Mouse (Mus musculus): ENCODE measurements at regions not wholly inside any gene's neighbourhood (a gene's known extent, or its start where the extent isn't known, plus 50 kb on each side); places are given as distances from the start of the nearest gene placed in this dataset.

- Histone ChIP-seq H3K4me3 (ENCODE audit: insufficient read depth, low read depth, low read length) (no peak overlapping the region), H3K27ac (ENCODE audit: insufficient read depth, low read depth, low read length) (peak overlapping the region; percentile 92), H3K27me3 (replicated peaks; ENCODE audit: control insufficient read depth, insufficient read depth, low read length) (no peaks in the 10 kb centered on the region), H3K4me1 (ENCODE audit: control insufficient read depth, insufficient read depth, low read length) (peaks cover 4% of the 10 kb centered on the region; the same call in 1 of the 2 replicates), H3K36me3 (ENCODE audit: control insufficient read depth, insufficient read depth, low read length) (no peaks in the 10 kb centered on the region)
- DNase-seq = peak; percentile 89
- TF ChIP-seq POLR2A (IDR thresholded peaks at IDR 0.05; ENCODE audit: low read depth, low read length) = no peak
- TF ChIP-seq CTCF (conservative IDR thresholded peaks at IDR 0.05; ENCODE audit: insufficient read depth, insufficient read length, low read depth, low read length) = no peak
- WGBS = 34% methylated on average over 4 of the region's 4 CpGs
These were observed 271.5 kb upstream of the BC052040 start for GRCm38 (mm10) chr2:115309856-115310631.

GRCm38 (mm10) chr2:115318551-115318950 lies 263.0 kb upstream of the BC052040 start:
- Histone ChIP-seq H3K36me3 (ENCODE audit: control insufficient read depth, insufficient read depth, low read length) (no peaks in the 10 kb centered on the region), H3K4me1 (ENCODE audit: control insufficient read depth, insufficient read depth, low read length) (no peaks in the 10 kb centered on the region), H3K27me3 (replicated peaks; ENCODE audit: control insufficient read depth, insufficient read depth, low read length) (no peaks in the 10 kb centered on the region), H3K27ac (ENCODE audit: insufficient read depth, low read depth, low read length) (no peak overlapping the region), H3K4me3 (ENCODE audit: insufficient read depth, low read depth, low read length) (no peak overlapping the region)
- TF ChIP-seq POLR2A (IDR thresholded peaks at IDR 0.05; ENCODE audit: low read depth, low read length) (no peak), CTCF (conservative IDR thresholded peaks at IDR 0.05; ENCODE audit: insufficient read depth, insufficient read length, low read depth, low read length) (no peak)
- DNase-seq = no peak
- 73% methylated on average over 3 of the region's 3 CpGs for WGBS

- DNase-seq = no peak
- Histone ChIP-seq H3K27me3 (replicated peaks; ENCODE audit: control insufficient read depth, insufficient read depth, low read length) (no peaks in the 10 kb centered on the region), H3K4me1 (ENCODE audit: control insufficient read depth, insufficient read depth, low read length) (no peaks in the 10 kb centered on the region), H3K27ac (ENCODE audit: insufficient read depth, low read depth, low read length) (no peak overlapping the region), H3K36me3 (ENCODE audit: control insufficient read depth, insufficient read depth, low read length) (no peaks in the 10 kb centered on the region), H3K4me3 (ENCODE audit: insufficient read depth, low read depth, low read length) (no peak overlapping the region)
- TF ChIP-seq CTCF (conservative IDR thresholded peaks at IDR 0.05; ENCODE audit: insufficient read depth, insufficient read length, low read depth, low read length) = no peak
- WGBS = 52% methylated on average over 5 of the region's 5 CpGs
These were observed 258.9 kb upstream of the BC052040 start for GRCm38 (mm10) chr2:115322582-115322981.

GRCm38 (mm10) chr2:115326526-115326925 lies 255.0 kb upstream of the BC052040 start:
- no peaks in the 10 kb centered on the region for H3K36me3 ChIP-seq (ENCODE audit: control insufficient read depth, insufficient read depth, low read length)
- 88% methylated on average over 2 of the region's 2 CpGs for WGBS
- no peak for TF ChIP-seq CTCF (conservative IDR thresholded peaks at IDR 0.05; ENCODE audit: insufficient read depth, insufficient read length, low read depth, low read length)
- no peak overlapping the region for H3K4me3 ChIP-seq (ENCODE audit: insufficient read depth, low read depth, low read length)
- no peaks in the 10 kb centered on the region for H3K27me3 ChIP-seq (replicated peaks; ENCODE audit: control insufficient read depth, insufficient read depth, low read length)
- DNase-seq = peak; percentile 11
- no peak overlapping the region for H3K27ac ChIP-seq (ENCODE audit: insufficient read depth, low read depth, low read length)
- H3K4me1 ChIP-seq (ENCODE audit: control insufficient read depth, insufficient read depth, low read length) = no peaks in the 10 kb centered on the region

- H3K4me1 ChIP-seq (ENCODE audit: control insufficient read depth, insufficient read depth, low read length) = no peaks in the 10 kb centered on the region
- no peak overlapping the region for H3K4me3 ChIP-seq (ENCODE audit: insufficient read depth, low read depth, low read length)
- TF ChIP-seq POLR2A (IDR thresholded peaks at IDR 0.05; ENCODE audit: low read depth, low read length) = no peak
- WGBS = 41% methylated on average over 7 of the region's 7 CpGs
- H3K36me3 ChIP-seq (ENCODE audit: control insufficient read depth, insufficient read depth, low read length) = no peaks in the 10 kb centered on the region
- no peak for DNase-seq
- H3K27me3 ChIP-seq (replicated peaks; ENCODE audit: control insufficient read depth, insufficient read depth, low read length) = no peaks in the 10 kb centered on the region
- no peak overlapping the region for H3K27ac ChIP-seq (ENCODE audit: insufficient read depth, low read depth, low read length)
These were observed 243.3 kb upstream of the BC052040 start for GRCm38 (mm10) chr2:115338178-115338577.

- TF ChIP-seq POLR2A (IDR thresholded peaks at IDR 0.05; ENCODE audit: low read depth, low read length) = no peak
- TF ChIP-seq CTCF (conservative IDR thresholded peaks at IDR 0.05; ENCODE audit: insufficient read depth, insufficient read length, low read depth, low read length) = no peak
- H3K4me3 ChIP-seq (ENCODE audit: insufficient read depth, low read depth, low read length) = no peak overlapping the region
- no peak overlapping the region for H3K27ac ChIP-seq (ENCODE audit: insufficient read depth, low read depth, low read length)
- H3K27me3 ChIP-seq (replicated peaks; ENCODE audit: control insufficient read depth, insufficient read depth, low read length) = no peaks in the 10 kb centered on the region
- 77% methylated on average over 4 of the region's 4 CpGs for WGBS
- H3K36me3 ChIP-seq (ENCODE audit: control insufficient read depth, insufficient read depth, low read length) = no peaks in the 10 kb centered on the region
- DNase-seq = no peak
- H3K4me1 ChIP-seq (ENCODE audit: control insufficient read depth, insufficient read depth, low read length) = no peaks in the 10 kb centered on the region
These were observed 242.5 kb upstream of the BC052040 start for GRCm38 (mm10) chr2:115339034-115339433.

- H3K27ac ChIP-seq (ENCODE audit: insufficient read depth, low read depth, low read length) = no peak overlapping the region
- no peaks in the 10 kb centered on the region for H3K36me3 ChIP-seq (ENCODE audit: control insufficient read depth, insufficient read depth, low read length)
- no peak overlapping the region for H3K4me3 ChIP-seq (ENCODE audit: insufficient read depth, low read depth, low read length)
- H3K27me3 ChIP-seq (replicated peaks; ENCODE audit: control insufficient read depth, insufficient read depth, low read length) = no peaks in the 10 kb centered on the region
- no peak for TF ChIP-seq CTCF (conservative IDR thresholded peaks at IDR 0.05; ENCODE audit: insufficient read depth, insufficient read length, low read depth, low read length)
- TF ChIP-seq POLR2A (IDR thresholded peaks at IDR 0.05; ENCODE audit: low read depth, low read length) = no peak
- 68% methylated on average over 14 of the region's 14 CpGs for WGBS
- no peaks in the 10 kb centered on the region for H3K4me1 ChIP-seq (ENCODE audit: control insufficient read depth, insufficient read depth, low read length)
- DNase-seq = no peak
These were observed 239.2 kb upstream of the BC052040 start for GRCm38 (mm10) chr2:115342360-115342759.
